Mouse (Mus musculus): ENCODE data around the gene Mansc4. TPM values are rescaled to one million over a fixed set of nuclear protein-coding genes. Genes with fewer than 3 reads are reported as not detected.

The Mansc4 gene
- polyA plus RNA-seq, 1 experiment from 2014 or later = 0.99 TPM

- ATAC-seq (ENCODE audit: low FRiP score) = no peak
- Histone ChIP-seq H3K4me3 (no peak overlapping the region), H3K9ac (no peak overlapping the region), H3K27ac (no peak overlapping the region), H3K9me3 (no peaks in the 10 kb centered on the region), H3K4me2 (no peak overlapping the region), H3K4me1 (replicated peaks) (peaks cover 41% of the 10 kb centered on the region), H3K36me3 (peaks cover 8% of the 10 kb centered on the region), H3K27me3 (no peaks in the 10 kb centered on the region)
- 78% methylated on average over 3 of the region's 3 CpGs for whole genome bisulfite sequencing
These were observed 10.1 kb upstream of the Mansc4 start for GRCm38 (mm10) chr6:147096934-147097333.

DNA sequence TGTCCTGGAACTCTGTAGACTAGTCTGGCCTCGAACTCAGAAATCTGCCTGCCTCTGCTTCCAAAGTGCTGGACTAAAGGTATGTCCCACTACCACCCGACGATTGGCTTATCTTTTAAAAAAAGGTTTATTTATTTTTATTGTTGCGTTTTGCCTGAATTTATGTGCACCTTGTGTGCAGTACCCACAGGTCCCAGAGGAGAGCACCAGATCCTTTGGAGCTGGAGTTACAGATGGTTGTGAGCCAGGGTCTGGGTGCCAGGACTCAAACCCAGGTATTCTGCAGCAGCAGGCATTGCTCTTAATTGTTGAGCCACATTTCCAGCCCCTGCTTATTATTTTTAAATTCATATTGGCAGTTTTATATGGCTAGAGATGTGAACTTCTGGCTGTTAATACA, 9.3 kb upstream of the Mansc4 start:
- Histone ChIP-seq H3K27ac (no peak overlapping the region), H3K4me1 (replicated peaks) (peaks cover 42% of the 10 kb centered on the region), H3K36me3 (peaks cover 7% of the 10 kb centered on the region), H3K4me2 (no peak overlapping the region), H3K9me3 (no peaks in the 10 kb centered on the region), H3K4me3 (no peak overlapping the region), H3K9ac (no peak overlapping the region), H3K27me3 (no peaks in the 10 kb centered on the region)
- WGBS = 95% methylated on average over 4 of the region's 4 CpGs
- no peak for ATAC-seq (ENCODE audit: low FRiP score)

DNA sequence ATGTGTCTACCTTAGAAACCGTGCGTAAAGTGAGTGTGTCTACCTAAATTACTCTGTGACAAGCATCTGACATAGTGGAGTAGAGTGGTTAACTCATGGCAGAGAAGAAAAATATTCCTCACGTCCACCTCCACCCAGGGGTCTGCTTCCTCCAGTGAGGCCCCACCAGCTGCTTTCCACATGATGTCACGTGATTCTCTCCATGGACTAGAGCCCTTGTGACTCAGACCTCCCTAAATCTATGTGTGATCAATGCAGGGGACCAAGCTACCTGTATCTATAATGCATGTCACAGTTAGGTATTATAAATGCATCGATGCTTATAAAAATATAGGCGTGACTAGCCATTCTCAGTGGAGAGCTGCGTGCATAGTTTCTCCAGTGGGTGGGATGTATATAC, 7.9 kb upstream of the Mansc4 start:
- no peaks in the 10 kb centered on the region for H3K27me3 ChIP-seq
- no peak overlapping the region for H3K4me3 ChIP-seq
- H3K9me3 ChIP-seq = no peaks in the 10 kb centered on the region
- peaks cover 53% of the 10 kb centered on the region for H3K4me1 ChIP-seq (replicated peaks)
- peaks cover 7% of the 10 kb centered on the region for H3K36me3 ChIP-seq
- no peak for ATAC-seq (ENCODE audit: low FRiP score)
- H3K4me2 ChIP-seq = peak overlapping the region; percentile 26
- H3K27ac ChIP-seq = no peak overlapping the region
- 80% methylated on average over 7 of the region's 7 CpGs for WGBS
- H3K9ac ChIP-seq = no peak overlapping the region

- peak overlapping the region; percentile 94 for H3K27ac ChIP-seq
- H3K36me3 ChIP-seq = peaks cover 7% of the 10 kb centered on the region
- H3K4me1 ChIP-seq (replicated peaks) = peaks cover 46% of the 10 kb centered on the region
- peak; percentile 3 for ATAC-seq (ENCODE audit: low FRiP score)
- peak overlapping the region; percentile 95 for H3K9ac ChIP-seq
- 0 out of 2 replicates have a peak, but pooled peaks cover 10% of the 10 kb centered on the region for H3K27me3 ChIP-seq
- WGBS = under 1% methylated on average over 15 of the region's 15 CpGs
- peak overlapping the region; percentile 80 for H3K4me3 ChIP-seq
- H3K9me3 ChIP-seq = no peaks in the 10 kb centered on the region
- peak overlapping the region; percentile 95 for H3K4me2 ChIP-seq
These were observed 5.3 kb upstream of the Mansc4 start for GRCm38 (mm10) chr6:147092136-147092535.

DNA sequence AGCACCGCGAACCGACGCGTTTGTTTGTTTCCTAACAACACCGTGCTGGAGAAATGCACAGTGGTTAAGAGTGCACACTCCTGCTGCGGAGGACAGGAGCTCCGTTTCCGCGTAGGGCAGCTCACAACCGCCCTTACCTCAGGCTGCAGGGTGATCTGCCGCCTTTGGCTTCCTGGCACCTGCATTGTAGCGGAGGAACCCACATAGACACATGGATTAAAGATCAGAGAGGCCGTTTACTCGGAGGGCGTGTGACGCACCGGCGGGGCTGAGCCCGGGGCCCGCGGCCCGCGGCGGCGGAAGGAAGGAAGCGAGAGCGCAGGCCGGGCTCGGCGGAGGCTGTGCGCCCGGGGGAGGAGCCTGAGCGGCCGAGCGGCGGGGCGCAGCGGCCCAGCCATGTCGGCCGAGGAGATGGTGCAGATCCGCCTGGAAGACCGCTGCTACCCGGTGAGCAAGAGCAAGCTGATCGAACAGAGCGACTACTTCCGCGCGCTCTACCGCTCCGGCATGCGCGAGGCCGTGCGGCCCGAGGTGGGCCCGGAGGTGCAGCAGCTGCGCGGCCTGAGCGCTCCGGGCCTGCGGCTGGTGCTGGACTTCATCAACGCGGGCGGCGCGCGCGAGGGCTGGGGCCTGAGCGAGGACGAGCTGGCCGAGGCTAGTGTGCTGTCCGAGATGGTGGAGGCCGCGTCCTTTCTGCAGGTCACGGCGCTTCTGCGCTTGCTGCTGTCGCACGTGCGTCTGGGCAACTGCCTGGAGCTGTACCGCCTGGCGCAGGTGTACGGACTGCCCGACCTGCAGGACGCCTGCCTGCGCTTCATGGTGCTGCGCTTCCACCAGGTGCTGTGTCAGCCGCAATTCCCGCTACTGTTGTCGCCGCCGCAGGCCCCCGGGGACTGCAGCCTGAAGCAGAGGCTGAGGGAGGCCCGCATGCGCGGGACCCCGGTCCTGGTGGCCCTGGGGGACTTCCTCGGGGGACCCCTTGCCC, 4.6 kb upstream of the Mansc4 start, which contains the start of gene Klhl42:
TSS of gene Klhl42 (plus strand) at position 244 of the 985 bp plus-strand sequence.
- Histone ChIP-seq H3K27me3 (0 out of 2 replicates have a peak, but pooled peaks cover 10% of the 10 kb centered on the region), H3K9me3 (no peaks in the 10 kb centered on the region), H3K36me3 (peaks cover 7% of the 10 kb centered on the region), H3K4me1 (replicated peaks) (peaks cover 53% of the 10 kb centered on the region), H3K4me3 (peak within 1 kb of the TSS; percentile 80), H3K9ac (peak within 1 kb of the TSS; percentile 95), H3K4me2 (peak within 1 kb of the TSS; percentile 95), H3K27ac (peak within 1 kb of the TSS; percentile 94)
- WGBS = under 1% methylated on average over 93 of the region's 99 CpGs
- peak; percentile 90 for ATAC-seq (ENCODE audit: low FRiP score)

GRCm38 (mm10) chr6:147090191-147090590, 3.4 kb upstream of the Mansc4 start:
- 0 out of 2 replicates have a peak, but pooled peaks cover 10% of the 10 kb centered on the region for H3K27me3 ChIP-seq
- H3K9ac ChIP-seq = peak overlapping the region; percentile 95
- no peaks in the 10 kb centered on the region for H3K9me3 ChIP-seq
- peak overlapping the region; percentile 80 for H3K4me3 ChIP-seq
- ATAC-seq (ENCODE audit: low FRiP score) = no peak
- H3K36me3 ChIP-seq = no peaks in the 10 kb centered on the region
- H3K4me2 ChIP-seq = peak overlapping the region; percentile 95
- peaks cover 47% of the 10 kb centered on the region for H3K4me1 ChIP-seq (replicated peaks)
- H3K27ac ChIP-seq = peak overlapping the region; percentile 94
- WGBS = 72% methylated on average over 5 of the region's 5 CpGs

DNA sequence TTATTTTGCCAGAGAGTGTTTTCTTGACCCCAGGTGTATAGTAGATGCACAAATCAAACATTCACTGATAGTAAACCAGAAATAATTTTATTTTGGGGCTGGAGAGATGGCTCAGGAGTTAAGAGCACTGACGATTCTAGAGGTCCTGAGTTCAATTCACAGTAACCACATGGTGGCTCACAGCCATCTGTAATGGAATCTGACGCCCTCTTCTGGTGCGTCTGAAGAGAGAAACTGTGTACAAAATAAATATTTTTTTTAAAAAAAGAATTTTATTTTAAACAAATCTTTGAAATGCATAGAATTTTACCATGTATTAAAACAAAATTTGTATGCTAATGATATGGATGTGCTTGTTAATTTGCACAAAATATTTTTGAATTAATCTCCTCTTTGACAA, 1.7 kb upstream of the Mansc4 start:
- no peaks in the 10 kb centered on the region for H3K9me3 ChIP-seq
- H3K36me3 ChIP-seq = no peaks in the 10 kb centered on the region
- peaks cover 34% of the 10 kb centered on the region for H3K4me1 ChIP-seq (replicated peaks)
- WGBS = 82% methylated on average over 3 of the region's 3 CpGs
- H3K27ac ChIP-seq = no peak overlapping the region
- no peak for ATAC-seq (ENCODE audit: low FRiP score)
- H3K4me3 ChIP-seq = no peak overlapping the region
- no peak overlapping the region for H3K4me2 ChIP-seq
- H3K27me3 ChIP-seq = 0 out of 2 replicates have a peak, but pooled peaks cover 10% of the 10 kb centered on the region
- H3K9ac ChIP-seq = no peak overlapping the region

DNA sequence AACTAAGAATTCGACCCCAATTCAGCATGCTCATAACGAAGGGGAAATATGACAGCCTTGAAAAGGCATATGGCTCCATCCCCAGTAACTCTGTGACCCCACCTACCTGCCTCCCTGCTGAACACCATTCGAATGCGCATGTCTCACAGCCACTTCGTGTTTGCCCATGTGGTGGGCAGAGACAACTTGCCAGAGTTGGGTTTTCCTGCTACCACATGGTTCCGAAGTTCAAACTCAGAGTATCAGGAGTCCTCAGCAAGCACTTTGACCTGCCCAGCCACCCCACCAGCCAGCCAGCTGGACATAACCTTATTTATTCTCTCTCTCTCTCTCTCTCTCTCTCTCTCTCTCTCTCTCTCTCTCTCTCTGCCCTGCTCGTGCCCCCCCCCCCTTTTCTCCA, 904 bp upstream of the Mansc4 start:
- ATAC-seq (ENCODE audit: low FRiP score) = no peak
- H3K4me2 ChIP-seq = no peak overlapping the region

GRCm38 (mm10) chr6:147085398-147086040, 1.3 kb downstream of the Mansc4 start:
- no peaks in the 10 kb centered on the region for H3K9me3 ChIP-seq
- ATAC-seq (ENCODE audit: low FRiP score) = no peak
- no peak overlapping the region for H3K4me3 ChIP-seq

More for the DNA sequence above, 904 bp upstream of the Mansc4 start:
- Histone ChIP-seq H3K36me3 (no peaks in the 10 kb centered on the region), H3K9ac (no peak overlapping the region), H3K4me3 (no peak overlapping the region), H3K27ac (no peak overlapping the region), H3K27me3 (0 out of 2 replicates have a peak, but pooled peaks cover 10% of the 10 kb centered on the region), H3K4me1 (replicated peaks) (peaks cover 28% of the 10 kb centered on the region), H3K9me3 (no peaks in the 10 kb centered on the region)
- 36% methylated on average over 6 of the region's 7 CpGs for WGBS

GRCm38 (mm10) chr6:147079919-147080318, 6.9 kb downstream of the Mansc4 start:
- Histone ChIP-seq H3K4me3 (no peak overlapping the region), H3K4me2 (no peak overlapping the region), H3K27ac (no peak overlapping the region), H3K4me1 (replicated peaks) (no peaks in the 10 kb centered on the region), H3K9me3 (no peaks in the 10 kb centered on the region), H3K36me3 (peaks cover 4% of the 10 kb centered on the region; the same call in 1 of the 2 replicates), H3K9ac (no peak overlapping the region), H3K27me3 (no peaks in the 10 kb centered on the region)
- 94% methylated on average over 10 of the region's 10 CpGs for WGBS
- ATAC-seq (ENCODE audit: low FRiP score) = no peak

More at GRCm38 (mm10) chr6:147085398-147086040, 1.3 kb downstream of the Mansc4 start:
- no peaks in the 10 kb centered on the region for H3K36me3 ChIP-seq
- H3K27ac ChIP-seq = no peak overlapping the region
- H3K9ac ChIP-seq = no peak overlapping the region
- 0 out of 2 replicates have a peak, but pooled peaks cover 10% of the 10 kb centered on the region for H3K27me3 ChIP-seq
- H3K4me2 ChIP-seq = no peak overlapping the region
- H3K4me1 ChIP-seq (replicated peaks) = peaks cover 15% of the 10 kb centered on the region
- 58% methylated on average over 7 of the region's 7 CpGs for WGBS

DNA sequence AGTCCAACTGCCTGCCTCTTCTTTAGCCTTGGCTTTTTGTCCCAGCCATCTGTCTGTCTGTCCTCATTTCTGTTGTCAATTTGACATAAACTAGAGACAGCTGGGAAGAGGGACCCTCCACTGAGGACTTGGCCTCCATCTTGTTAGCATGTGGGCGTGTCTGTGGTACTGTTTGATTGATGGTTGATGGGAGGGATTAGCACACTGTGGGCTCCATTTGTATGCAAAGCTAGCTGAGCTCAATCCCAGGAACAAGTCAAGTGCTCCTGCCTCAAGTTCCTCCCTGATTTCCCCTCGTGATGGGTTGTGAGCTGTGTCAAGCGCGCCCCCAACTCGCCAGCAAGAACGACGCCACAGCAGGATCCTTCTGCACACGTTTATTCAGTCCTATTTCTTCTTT, 10.0 kb downstream of the Mansc4 start:
- no peak overlapping the region for H3K4me2 ChIP-seq
- no peak overlapping the region for H3K9ac ChIP-seq
- no peaks in the 10 kb centered on the region for H3K27me3 ChIP-seq
- no peaks in the 10 kb centered on the region for H3K9me3 ChIP-seq
- H3K27ac ChIP-seq = no peak overlapping the region
- no peak for ATAC-seq (ENCODE audit: low FRiP score)
- H3K4me3 ChIP-seq = no peak overlapping the region
- 73% methylated on average over 8 of the region's 8 CpGs for WGBS
- peaks cover 17% of the 10 kb centered on the region for H3K36me3 ChIP-seq
- H3K4me1 ChIP-seq (replicated peaks) = no peaks in the 10 kb centered on the region

GRCm38 (mm10) chr6:147075808-147076387, 10.9 kb downstream of the Mansc4 start:
- H3K4me2 ChIP-seq = no peak overlapping the region
- peaks cover 27% of the 10 kb centered on the region for H3K36me3 ChIP-seq
- no peak overlapping the region for H3K9ac ChIP-seq
- no peaks in the 10 kb centered on the region for H3K4me1 ChIP-seq (replicated peaks)
- H3K27ac ChIP-seq = peak overlapping the region; percentile 14; the same call in 1 of the 2 replicates
- H3K9me3 ChIP-seq = no peaks in the 10 kb centered on the region
- WGBS = 50% methylated on average over 5 of the region's 5 CpGs
- H3K27me3 ChIP-seq = no peaks in the 10 kb centered on the region
- ATAC-seq (ENCODE audit: low FRiP score) = no peak
- H3K4me3 ChIP-seq = no peak overlapping the region
